21 mouse cellular contexts compared by ENCODE assay signal in genomic region chr8:105552032-105552431, GRCm38 (mm10). TPM values are rescaled to one million over a fixed set of nuclear protein-coding genes. Genes with fewer than 3 reads are reported as not detected.
"Had no signal": no experiment of that assay in that cellular context is flagged by ENCODE, and none has a peak within 500 bp of the region (broad histone marks: within the 10 kb centered on the region; RNA-seq: fewer than 3 reads in every experiment).

No protein-coding gene starts in this region.

- H3K27me3 ChIP-seq: lung, embryonic 15.5 days; midbrain, embryonic 12.5 days; neural tube, embryonic 13.5 days; neural tube, embryonic 15.5 days had no signal

- DNase-seq: liver, postnatal 0 days; lung, adult 2 months; lung, postnatal 14 days; lung, postnatal 36 days; midbrain, embryonic 14.5 days; retina, postnatal 1 day; right cerebral cortex, adult 18-20 months; right cerebral cortex, postnatal 25 days; right cerebral cortex, postnatal 4 days; spleen, adult 18-20 months; thymus, adult 18-20 months; thymus, postnatal 14 days; thymus, postnatal 36 days had no signal

- H3K9me3 ChIP-seq: lung, embryonic 15.5 days; midbrain, embryonic 12.5 days; neural tube, embryonic 13.5 days; neural tube, embryonic 15.5 days had no signal

- H3K4me3 ChIP-seq: lung, embryonic 15.5 days; midbrain, embryonic 12.5 days; myocyte; neural tube, embryonic 13.5 days; neural tube, embryonic 15.5 days had no signal

- H3K4me2 ChIP-seq: lung, embryonic 15.5 days; midbrain, embryonic 12.5 days; neural tube, embryonic 13.5 days; neural tube, embryonic 15.5 days had no signal

- H3K36me3 ChIP-seq: lung, embryonic 15.5 days; midbrain, embryonic 12.5 days; neural tube, embryonic 13.5 days; neural tube, embryonic 15.5 days had no signal

- H3K27ac ChIP-seq: lung, embryonic 15.5 days; midbrain, embryonic 12.5 days; neural tube, embryonic 13.5 days; neural tube, embryonic 15.5 days had no signal

- ATAC-seq: liver, postnatal 0 days; lung, postnatal 0 days; midbrain, embryonic 16.5 days had no signal

- H3K4me1 ChIP-seq: lung, embryonic 15.5 days; midbrain, embryonic 12.5 days; neural tube, embryonic 13.5 days; neural tube, embryonic 15.5 days had no signal

- H3K9ac ChIP-seq: liver, postnatal 0 days; lung, embryonic 15.5 days; midbrain, embryonic 12.5 days; neural tube, embryonic 13.5 days; neural tube, embryonic 15.5 days had no signal

RNA-seq across cellular contexts. Expression of gene Hsd11b2, which starts 33.5 kb away (rescaled TPM):
- total RNA-seq: megakaryocyte, adult 5-6 weeks had no signal
